Mouse (Mus musculus): ENCODE measurements around the gene Atad1. TPM values are rescaled to one million over a fixed set of nuclear protein-coding genes. Genes with fewer than 3 reads are reported as not detected.

Gene Atad1
- total and polyA plus RNA-seq, 2 experiments from 2014 or later: 89.3 to 108 TPM

DNA sequence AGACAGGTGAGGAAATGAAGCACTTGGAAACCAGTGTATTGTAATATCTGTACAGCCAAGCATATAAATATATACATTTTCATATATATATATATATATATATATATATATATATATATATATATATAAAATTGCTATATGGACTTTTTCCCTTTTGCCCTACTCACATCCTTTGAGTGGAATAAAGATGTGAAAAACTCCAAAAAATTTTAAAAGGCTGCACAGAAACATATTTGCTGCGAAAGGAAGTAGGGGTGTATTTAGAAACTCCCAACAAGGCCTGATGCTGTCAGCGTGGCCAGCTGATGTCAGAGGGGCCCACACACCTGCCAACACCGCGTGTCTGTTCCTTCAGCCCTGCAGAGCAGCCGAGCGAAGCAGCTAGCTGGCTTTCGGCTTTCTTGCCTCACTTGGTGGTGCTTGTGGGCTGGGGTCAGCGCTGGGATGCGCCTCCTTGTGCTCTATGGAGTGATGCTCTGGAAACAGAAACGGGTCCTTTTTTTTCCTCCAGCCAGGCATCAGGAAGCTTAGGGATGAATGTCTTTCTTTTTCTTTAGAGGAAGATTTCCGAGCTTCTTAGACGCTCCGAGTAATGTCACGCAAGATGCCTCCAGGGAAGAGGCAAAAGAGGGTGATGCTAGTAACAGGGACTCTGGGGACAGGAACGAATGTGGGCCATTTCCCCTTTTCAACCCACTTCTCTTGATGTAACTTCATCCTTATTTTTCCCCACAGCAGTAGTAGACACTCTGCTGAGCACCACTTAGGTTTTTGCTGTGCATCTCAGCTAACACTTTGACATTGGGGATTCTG, 14.8 kb upstream of the Atad1 start:
- Histone ChIP-seq H3K27me3 (ENCODE audit: insufficient read depth, low read length) (no peaks in the 10 kb centered on the region), H3K9ac (replicated peaks; ENCODE audit: low read length, poor library complexity, severe bottlenecking) (peak overlapping the region; percentile 33; the same call in 1 of the 2 replicates), H3K4me2 (ENCODE audit: low read depth, low read length, poor library complexity, severe bottlenecking) (peak overlapping the region; percentile 90), H3K27ac (ENCODE audit: low read depth, low read length) (no peak overlapping the region), H3K4me1 (ENCODE audit: insufficient read depth, low read length) (peaks cover 3% of the 10 kb centered on the region; the same call in 1 of the 2 replicates), H3K4me3 (ENCODE audit: low read depth, low read length) (no peak overlapping the region), H3K9me3 (ENCODE audit: low read length) (no peaks in the 10 kb centered on the region), H3K36me3 (ENCODE audit: insufficient read depth, low read length) (no peaks in the 10 kb centered on the region)
- ATAC-seq (ENCODE audit: low FRiP score) (no peak), DNase-seq (ENCODE audit: low spot score) (peak; percentile 8)
- 17% methylated on average over 15 of the region's 15 CpGs for WGBS
- TF ChIP-seq CTCF (IDR thresholded peaks at IDR 0.05): peak; percentile 9; the same call in 1 of the 2 replicates

DNA sequence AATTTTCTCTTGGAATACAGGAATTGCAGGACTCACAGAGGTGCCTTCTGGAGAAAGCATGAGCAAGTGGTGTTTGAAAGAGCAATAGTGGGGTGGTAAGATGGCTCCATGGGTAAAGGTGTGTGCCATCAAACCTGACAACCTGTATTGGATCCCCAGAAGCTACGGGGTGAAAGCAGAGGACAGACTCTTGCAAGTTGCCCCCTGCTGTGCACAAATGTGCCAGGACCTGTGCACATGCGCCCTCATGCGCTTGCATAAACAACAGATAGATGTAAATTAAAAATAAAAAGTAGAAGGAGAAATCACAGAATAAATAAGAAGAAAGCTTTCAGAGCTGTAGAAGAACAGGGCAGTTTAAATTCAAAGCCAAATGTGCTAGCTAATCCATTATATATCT, 13.8 kb upstream of the Atad1 start:
- 89% methylated on average over 3 of the region's 3 CpGs for WGBS
- ATAC-seq (ENCODE audit: low FRiP score): no peak
- no peak overlapping the region for H3K9ac ChIP-seq (replicated peaks; ENCODE audit: low read length, poor library complexity, severe bottlenecking)
- H3K4me3 ChIP-seq (ENCODE audit: low read depth, low read length): no peak overlapping the region
- no peaks in the 10 kb centered on the region for H3K36me3 ChIP-seq (ENCODE audit: insufficient read depth, low read length)
- no peak overlapping the region for H3K4me2 ChIP-seq (ENCODE audit: low read depth, low read length, poor library complexity, severe bottlenecking)
- H3K4me1 ChIP-seq (ENCODE audit: insufficient read depth, low read length): peaks cover 3% of the 10 kb centered on the region; the same call in 1 of the 2 replicates
- H3K27me3 ChIP-seq (ENCODE audit: insufficient read depth, low read length): no peaks in the 10 kb centered on the region
- no peak for TF ChIP-seq CTCF (IDR thresholded peaks at IDR 0.05)
- no peaks in the 10 kb centered on the region for H3K9me3 ChIP-seq (ENCODE audit: low read length)
- H3K27ac ChIP-seq (ENCODE audit: low read depth, low read length): no peak overlapping the region
- no peak for DNase-seq (ENCODE audit: low spot score)

DNA sequence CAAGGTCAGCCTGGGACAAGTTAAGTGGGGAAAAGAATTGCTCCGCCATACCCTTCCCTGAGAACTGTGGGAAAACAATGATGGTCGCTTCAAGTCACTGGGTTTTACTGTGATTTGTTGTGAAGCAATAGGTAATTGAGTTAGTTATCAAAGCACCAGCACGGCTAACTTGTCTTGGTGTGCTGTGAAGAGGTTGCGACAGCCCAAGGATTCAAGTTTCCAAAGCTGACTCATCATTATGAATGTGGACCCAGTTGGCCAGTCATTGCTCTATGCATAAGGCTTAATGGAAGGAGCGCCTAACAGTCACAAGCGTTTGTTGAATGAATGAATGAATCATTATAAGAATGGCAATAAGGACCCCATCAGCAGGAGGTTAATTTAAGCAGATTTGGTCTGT, 12.8 kb upstream of the Atad1 start:
- DNase-seq (ENCODE audit: low spot score) (no peak), ATAC-seq (ENCODE audit: low FRiP score) (no peak)
- H3K27me3 ChIP-seq (ENCODE audit: insufficient read depth, low read length): no peaks in the 10 kb centered on the region
- no peak overlapping the region for H3K4me3 ChIP-seq (ENCODE audit: low read depth, low read length)
- H3K4me1 ChIP-seq (ENCODE audit: insufficient read depth, low read length): peaks cover 3% of the 10 kb centered on the region; the same call in 1 of the 2 replicates
- H3K4me2 ChIP-seq (ENCODE audit: low read depth, low read length, poor library complexity, severe bottlenecking): no peak overlapping the region
- 93% methylated on average over 6 of the region's 6 CpGs for WGBS
- TF ChIP-seq CTCF (IDR thresholded peaks at IDR 0.05): no peak
- H3K9ac ChIP-seq (replicated peaks; ENCODE audit: low read length, poor library complexity, severe bottlenecking): no peak overlapping the region
- no peak overlapping the region for H3K27ac ChIP-seq (ENCODE audit: low read depth, low read length)
- no peaks in the 10 kb centered on the region for H3K9me3 ChIP-seq (ENCODE audit: low read length)
- H3K36me3 ChIP-seq (ENCODE audit: insufficient read depth, low read length): no peaks in the 10 kb centered on the region

DNA sequence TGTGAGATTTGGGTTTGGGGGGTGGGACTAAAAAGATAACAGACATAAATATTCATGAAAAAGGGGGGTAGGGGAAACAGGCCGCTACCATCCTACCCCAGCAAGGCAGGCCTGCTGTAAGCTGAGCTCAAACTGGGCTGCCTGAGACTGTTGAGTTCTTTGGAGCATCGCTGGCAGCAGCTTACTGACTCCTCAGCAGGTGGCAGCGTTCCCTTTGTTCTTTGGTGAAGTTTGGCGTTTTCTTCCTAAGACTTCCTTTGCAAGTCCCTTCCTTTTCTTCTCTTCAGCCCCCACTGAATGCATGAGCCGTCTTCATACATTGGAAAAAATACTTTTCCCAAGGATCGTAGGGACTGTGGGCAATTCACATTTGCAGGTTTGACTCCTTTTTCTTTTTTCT, 9.8 kb upstream of the Atad1 start:
- Histone ChIP-seq H3K9ac (replicated peaks; ENCODE audit: low read length, poor library complexity, severe bottlenecking) (no peak overlapping the region), H3K4me3 (ENCODE audit: low read depth, low read length) (no peak overlapping the region), H3K27me3 (ENCODE audit: insufficient read depth, low read length) (no peaks in the 10 kb centered on the region), H3K27ac (ENCODE audit: low read depth, low read length) (no peak overlapping the region), H3K4me2 (ENCODE audit: low read depth, low read length, poor library complexity, severe bottlenecking) (no peak overlapping the region), H3K9me3 (ENCODE audit: low read length) (no peaks in the 10 kb centered on the region), H3K36me3 (ENCODE audit: insufficient read depth, low read length) (no peaks in the 10 kb centered on the region), H3K4me1 (ENCODE audit: insufficient read depth, low read length) (no peaks in the 10 kb centered on the region)
- WGBS: 5% methylated on average over 6 of the region's 6 CpGs
- peak; percentile 75 for TF ChIP-seq CTCF (IDR thresholded peaks at IDR 0.05)
- DNase-seq (ENCODE audit: low spot score): peak; percentile 81
- ATAC-seq (ENCODE audit: low FRiP score): no peak

DNA sequence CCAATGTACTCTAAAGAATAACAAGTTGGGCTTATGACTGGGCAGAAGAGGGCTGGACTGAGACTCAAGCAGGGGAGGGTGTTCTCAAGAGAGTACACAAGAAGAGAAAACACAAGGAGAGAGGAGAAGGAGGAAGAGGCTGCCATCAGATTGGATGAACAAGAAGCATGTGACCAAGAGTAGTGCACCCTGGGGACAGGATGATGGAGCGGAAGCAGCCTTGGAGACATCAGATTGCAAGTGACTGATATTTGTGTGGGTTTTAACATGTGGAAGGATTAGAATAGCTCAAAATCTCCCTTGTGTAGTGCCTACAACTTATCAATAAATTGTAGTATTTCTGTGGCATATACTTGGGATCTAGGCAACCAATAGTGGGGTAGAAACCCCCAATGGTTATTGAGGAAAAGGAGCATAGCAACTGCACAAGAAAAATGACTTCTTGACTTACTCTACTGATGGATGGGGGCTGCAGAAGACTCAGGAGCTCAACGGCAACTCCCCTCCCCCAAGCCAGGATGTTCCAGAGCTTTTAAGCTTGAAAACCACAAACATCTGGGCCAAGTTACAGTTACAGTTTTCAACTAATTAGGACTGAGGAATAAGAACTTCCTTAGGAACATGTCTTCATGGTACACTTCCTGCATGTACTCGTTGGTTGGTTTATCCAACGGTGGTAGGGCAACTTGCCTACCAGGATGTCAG, 1.2 kb upstream of the Atad1 start:
- no peak overlapping the region for H3K9ac ChIP-seq (replicated peaks; ENCODE audit: low read length, poor library complexity, severe bottlenecking)
- DNase-seq (ENCODE audit: low spot score) (no peak), ATAC-seq (ENCODE audit: low FRiP score) (no peak)
- no peaks in the 10 kb centered on the region for H3K27me3 ChIP-seq (ENCODE audit: insufficient read depth, low read length)
- no peaks in the 10 kb centered on the region for H3K4me1 ChIP-seq (ENCODE audit: insufficient read depth, low read length)
- WGBS: 89% methylated on average over 4 of the region's 4 CpGs
- no peak overlapping the region for H3K4me3 ChIP-seq (ENCODE audit: low read depth, low read length)
- H3K36me3 ChIP-seq (ENCODE audit: insufficient read depth, low read length): no peaks in the 10 kb centered on the region
- no peaks in the 10 kb centered on the region for H3K9me3 ChIP-seq (ENCODE audit: low read length)
- TF ChIP-seq CTCF (IDR thresholded peaks at IDR 0.05): no peak
- H3K27ac ChIP-seq (ENCODE audit: low read depth, low read length): no peak overlapping the region
- no peak overlapping the region for H3K4me2 ChIP-seq (ENCODE audit: low read depth, low read length, poor library complexity, severe bottlenecking)

DNA sequence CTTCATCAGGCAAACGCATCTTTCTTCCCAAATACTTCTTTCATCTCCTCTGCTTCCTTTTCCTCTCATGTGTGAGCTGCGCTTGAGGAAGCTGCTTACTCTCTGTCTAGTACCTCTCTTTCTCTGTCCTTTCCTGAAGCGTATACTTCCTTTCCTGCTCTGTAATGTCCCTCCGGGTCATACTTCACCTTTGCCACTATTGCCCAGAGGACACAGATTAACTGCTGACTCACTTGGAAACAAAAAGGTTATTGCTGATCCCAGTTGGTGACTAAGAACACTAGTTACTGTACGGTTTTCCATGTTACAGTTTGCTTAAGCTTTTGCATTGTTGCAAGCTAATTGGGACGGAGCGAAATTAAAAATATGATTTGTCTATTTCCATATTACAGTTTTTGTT, 1.7 kb downstream of the Atad1 start:
- no peak overlapping the region for H3K9ac ChIP-seq (replicated peaks; ENCODE audit: low read length, poor library complexity, severe bottlenecking)
- no peak overlapping the region for H3K4me2 ChIP-seq (ENCODE audit: low read depth, low read length, poor library complexity, severe bottlenecking)
- no peaks in the 10 kb centered on the region for H3K36me3 ChIP-seq (ENCODE audit: insufficient read depth, low read length)
- H3K4me3 ChIP-seq (ENCODE audit: low read depth, low read length): no peak overlapping the region
- H3K9me3 ChIP-seq (ENCODE audit: low read length): no peaks in the 10 kb centered on the region
- no peak overlapping the region for H3K27ac ChIP-seq (ENCODE audit: low read depth, low read length)
- WGBS: 92% methylated on average over 7 of the region's 7 CpGs
- DNase-seq (ENCODE audit: low spot score) (no peak), ATAC-seq (ENCODE audit: low FRiP score) (no peak)
- no peaks in the 10 kb centered on the region for H3K27me3 ChIP-seq (ENCODE audit: insufficient read depth, low read length)
- no peaks in the 10 kb centered on the region for H3K4me1 ChIP-seq (ENCODE audit: insufficient read depth, low read length)
- TF ChIP-seq CTCF (IDR thresholded peaks at IDR 0.05): no peak

Measured in midbrain, postnatal 0 days (tissue).